ENCODE assay signal across 9 mouse cellular contexts in the genomic region with DNA sequence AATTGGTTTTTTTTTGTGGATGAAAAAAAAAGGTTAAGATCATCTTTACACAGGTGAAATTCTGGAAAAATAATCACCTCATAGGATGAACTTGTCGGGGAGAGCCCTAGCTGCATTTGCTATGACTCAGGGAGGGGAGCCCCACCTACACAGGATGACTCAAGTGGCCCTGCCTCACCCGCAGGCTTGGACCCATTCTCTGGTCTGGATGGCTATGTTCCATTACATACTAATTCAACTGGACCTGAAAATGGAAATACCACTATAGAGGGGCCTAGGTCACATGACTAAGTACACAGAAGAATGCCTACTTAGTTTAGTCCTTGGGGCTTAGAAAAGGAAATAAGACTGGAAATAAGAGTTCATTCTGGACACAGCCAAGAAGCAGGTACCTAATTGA. TPM values are rescaled to one million over a fixed set of nuclear protein-coding genes. Genes with fewer than 3 reads are reported as not detected.
A peak's percentile ranks its signal among the peaks of the same experiment; 100 is the strongest.
DNase-seq lines count a peak whose midpoint lies in the region; ATAC-seq and TF ChIP-seq lines count a peak whose summit lies in the region.
"Had no signal": no experiment of that assay in that cellular context is flagged by ENCODE, and none has a peak within 500 bp of the region (broad histone marks: within the 10 kb centered on the region; RNA-seq: fewer than 3 reads in every experiment).

No protein-coding gene starts in this region.

- no peaks in the 10 kb centered on the region for H3K27me3 ChIP-seq in spleen, adult 2 months (ENCODE audit: control insufficient read depth, insufficient read depth, low read length)
- no peaks in the 10 kb centered on the region for H3K27me3 ChIP-seq in intestine, embryonic 16.5 days (replicated peaks; ENCODE audit: control insufficient read depth, insufficient read depth, low read length)
- no peaks in the 10 kb centered on the region for H3K27me3 ChIP-seq in stomach, embryonic 15.5 days (replicated peaks)
- no peaks in the 10 kb centered on the region for H3K27me3 ChIP-seq in forebrain, embryonic 13.5 days
- H3K27me3 ChIP-seq: hindbrain, embryonic 15.5 days had no signal

- H3K4me3 ChIP-seq in spleen, adult 2 months (ENCODE audit: extremely low read depth, insufficient read depth, insufficient read length), result peak overlapping the region; percentile 34; the same call in 1 of the 2 replicates
- H3K4me3 ChIP-seq in intestine, embryonic 16.5 days (ENCODE audit: low read length), result peak overlapping the region; percentile 23
- H3K4me3 ChIP-seq in stomach, embryonic 15.5 days (replicated peaks), result peak overlapping the region; percentile 5
- H3K4me3 ChIP-seq in forebrain, embryonic 13.5 days, result no peak overlapping the region
- H3K4me3 ChIP-seq: hindbrain, embryonic 15.5 days had no signal

- peak overlapping the region; percentile 85 for H3K4me2 ChIP-seq in intestine, embryonic 16.5 days (ENCODE audit: low read depth, low read length)
- peak overlapping the region; percentile 94 for H3K4me2 ChIP-seq in stomach, embryonic 15.5 days
- H3K4me2 ChIP-seq in forebrain, embryonic 13.5 days, result no peak overlapping the region

- H3K27ac ChIP-seq in spleen, adult 2 months (ENCODE audit: insufficient read depth, low read length), result peak overlapping the region; percentile 92
- peak overlapping the region; percentile 96; the same call in 1 of the 2 replicates for H3K27ac ChIP-seq in intestine, embryonic 16.5 days (ENCODE audit: low read length)
- peak overlapping the region; percentile 97 for H3K27ac ChIP-seq in stomach, embryonic 15.5 days
- no peak overlapping the region for H3K27ac ChIP-seq in forebrain, embryonic 13.5 days
- H3K27ac ChIP-seq: hindbrain, embryonic 15.5 days had no signal

- WGBS in spleen, adult 2 months, result 15% methylated on average over 2 of the region's 2 CpGs
- WGBS in intestine, embryonic 16.5 days, result 54% methylated on average over 2 of the region's 2 CpGs
- WGBS in stomach, embryonic 15.5 days, result 54% methylated on average over 2 of the region's 2 CpGs
- WGBS in forebrain, embryonic 13.5 days, result 84% methylated on average over 2 of the region's 2 CpGs

- H3K36me3 ChIP-seq in spleen, adult 2 months (ENCODE audit: control insufficient read depth, insufficient read depth, low read length), result peaks cover 44% of the 10 kb centered on the region
- peaks cover 18% of the 10 kb centered on the region for H3K36me3 ChIP-seq in intestine, embryonic 16.5 days (ENCODE audit: control insufficient read depth, insufficient read depth, low read length)
- H3K36me3 ChIP-seq in stomach, embryonic 15.5 days, result peaks cover 36% of the 10 kb centered on the region
- peaks cover 44% of the 10 kb centered on the region for H3K36me3 ChIP-seq in forebrain, embryonic 13.5 days (ENCODE audit: poor library complexity, severe bottlenecking)

- H3K9me3 ChIP-seq in intestine, embryonic 16.5 days (ENCODE audit: control insufficient read depth, low read length), result no peaks in the 10 kb centered on the region
- H3K9me3 ChIP-seq in stomach, embryonic 15.5 days, result no peaks in the 10 kb centered on the region
- no peaks in the 10 kb centered on the region for H3K9me3 ChIP-seq in forebrain, embryonic 13.5 days (replicated peaks)
- H3K9me3 ChIP-seq: hindbrain, embryonic 15.5 days had no signal

- no peak; the same call in 1 of the 2 replicates for TF ChIP-seq POLR2A in spleen, adult 2 months (IDR thresholded peaks at IDR 0.05; ENCODE audit: low read depth, low read length)

- H3K4me1 ChIP-seq in spleen, adult 2 months (ENCODE audit: control insufficient read depth, insufficient read depth, insufficient read length), result peaks cover 19% of the 10 kb centered on the region; the same call in 1 of the 2 replicates
- H3K4me1 ChIP-seq in intestine, embryonic 16.5 days (ENCODE audit: control insufficient read depth, insufficient read depth, low read length), result peaks cover 43% of the 10 kb centered on the region
- peaks cover 50% of the 10 kb centered on the region for H3K4me1 ChIP-seq in stomach, embryonic 15.5 days
- peaks cover 56% of the 10 kb centered on the region for H3K4me1 ChIP-seq in forebrain, embryonic 13.5 days

- DNase-seq in cerebellum, adult 9-11 months, result peak; percentile 39
- DNase-seq in cerebellum, postnatal 36 days, result no peak
- no peak for DNase-seq in spleen, adult 2 months (ENCODE audit: low read depth in 1 of 2, low spot score in 2 of 2)
- no peak for DNase-seq in spleen, adult 12 weeks (ENCODE audit: low spot score)

- H3K9ac ChIP-seq in intestine, embryonic 16.5 days (ENCODE audit: low read depth, low read length), result 0 out of 2 replicates have a peak overlapping the region, but pooled peaks have one; percentile 57
- H3K9ac ChIP-seq in stomach, embryonic 15.5 days, result no peak overlapping the region
- no peak overlapping the region for H3K9ac ChIP-seq in forebrain, embryonic 13.5 days
- H3K9ac ChIP-seq: hindbrain, embryonic 15.5 days had no signal

- ATAC-seq in intestine, embryonic 16.5 days, result no peak
- no peak for ATAC-seq in stomach, embryonic 15.5 days (ENCODE audit: insufficient read depth, low FRiP score, low read depth)
- ATAC-seq in forebrain, embryonic 13.5 days, result no peak
- ATAC-seq in monocyte, adult 5-6 weeks (replicated peaks; ENCODE audit: insufficient number of reproducible peaks, low FRiP score, low TSS enrichment, poor library complexity, severe bottlenecking), result no peak

- no peak for TF ChIP-seq CTCF in spleen, adult 2 months (IDR thresholded peaks at IDR 0.05; ENCODE audit: extremely low read depth, insufficient read depth, insufficient read length, insufficient replicate concordance)

RNA-seq across cellular contexts. Expression of a gene that starts 3.1 kb away (rescaled TPM):
- 2,122 and 3,201 TPM in 2 replicates for polyA plus RNA-seq in spleen, adult 2 months (2012; rRNA removed)
- polyA plus RNA-seq in intestine, embryonic 16.5 days (2015; fragmentation: Nextera tagmentation; extraction: Ambion mirVana), result 2,307 and 2,326 TPM in 2 replicates
- 1,701 and 2,042 TPM in 2 replicates for polyA plus RNA-seq in stomach, embryonic 15.5 days (2015; fragmentation: Nextera tagmentation; extraction: Ambion mirVana)
- polyA plus RNA-seq in forebrain, embryonic 13.5 days (2015; fragmentation: Nextera tagmentation; extraction: Ambion mirVana), result 919 and 977 TPM in 2 replicates
- total RNA-seq in monocyte, adult 5-6 weeks (2017), result 527 to 871 TPM (median 568 TPM) in 3 replicates

RNA-seq across cellular contexts. Expression of a gene that starts 4.1 kb away (rescaled TPM):
- polyA plus RNA-seq in spleen, adult 2 months (2012; rRNA removed), result 73.0 and 78.7 TPM in 2 replicates
- 215 and 216 TPM in 2 replicates for polyA plus RNA-seq in intestine, embryonic 16.5 days (2015; fragmentation: Nextera tagmentation; extraction: Ambion mirVana)
- 150 and 151 TPM in 2 replicates for polyA plus RNA-seq in stomach, embryonic 15.5 days (2015; fragmentation: Nextera tagmentation; extraction: Ambion mirVana)
- 156 and 165 TPM in 2 replicates for polyA plus RNA-seq in forebrain, embryonic 13.5 days (2015; fragmentation: Nextera tagmentation; extraction: Ambion mirVana)
- 41.1 to 62.6 TPM (median 43.5 TPM) in 3 replicates for total RNA-seq in monocyte, adult 5-6 weeks (2017)

RNA-seq across cellular contexts. Expression of a gene that starts 4.4 kb away (rescaled TPM):
- polyA plus RNA-seq in spleen, adult 2 months (2012; rRNA removed), result 137 and 158 TPM in 2 replicates
- 121 and 123 TPM in 2 replicates for polyA plus RNA-seq in intestine, embryonic 16.5 days (2015; fragmentation: Nextera tagmentation; extraction: Ambion mirVana)
- polyA plus RNA-seq in stomach, embryonic 15.5 days (2015; fragmentation: Nextera tagmentation; extraction: Ambion mirVana), result 97.2 and 108 TPM in 2 replicates
- 108 and 119 TPM in 2 replicates for polyA plus RNA-seq in forebrain, embryonic 13.5 days (2015; fragmentation: Nextera tagmentation; extraction: Ambion mirVana)
- total RNA-seq in monocyte, adult 5-6 weeks (2017), result 89.4 to 129 TPM (median 90.9 TPM) in 3 replicates

RNA-seq across cellular contexts. Expression of a gene that starts 5.6 kb away (rescaled TPM):
- 15.3 and 20.0 TPM in 2 replicates for polyA plus RNA-seq in spleen, adult 2 months (2012; rRNA removed)
- polyA plus RNA-seq in intestine, embryonic 16.5 days (2015; fragmentation: Nextera tagmentation; extraction: Ambion mirVana), result 12.8 and 13.5 TPM in 2 replicates
- polyA plus RNA-seq in stomach, embryonic 15.5 days (2015; fragmentation: Nextera tagmentation; extraction: Ambion mirVana), result 13.9 and 16.6 TPM in 2 replicates
- 7.1 and 7.4 TPM in 2 replicates for polyA plus RNA-seq in forebrain, embryonic 13.5 days (2015; fragmentation: Nextera tagmentation; extraction: Ambion mirVana)
- total RNA-seq in monocyte, adult 5-6 weeks (2017), result 236 to 452 TPM (median 414 TPM) in 3 replicates

RNA-seq across cellular contexts. Expression of a gene that starts 12.5 kb away (rescaled TPM):
- polyA plus RNA-seq in spleen, adult 2 months (2012; rRNA removed), result 6.8 and 9.3 TPM in 2 replicates
- polyA plus RNA-seq in intestine, embryonic 16.5 days (2015; fragmentation: Nextera tagmentation; extraction: Ambion mirVana), result 0.05 and 0.06 TPM in 2 replicates
- polyA plus RNA-seq in stomach, embryonic 15.5 days (2015; fragmentation: Nextera tagmentation; extraction: Ambion mirVana), result 0.09 and 0.19 TPM in 2 replicates
- 0.15 and 0.30 TPM in 2 replicates for polyA plus RNA-seq in forebrain, embryonic 13.5 days (2015; fragmentation: Nextera tagmentation; extraction: Ambion mirVana)
- total RNA-seq in monocyte, adult 5-6 weeks (2017), result 0.57 to 3.3 TPM in 2 of 3 replicates, not detected in the other
